Mouse (Mus musculus) heart, postnatal 25 days (tissue): ENCODE data around the gene Slc6a12. TPM values are rescaled to one million over a fixed set of nuclear protein-coding genes. Genes with fewer than 3 reads are reported as not detected.

ENCODE experiments used
- DNase-seq: peaks from one replicate; pipeline ENCODE4 v3.0.0; 2022; ENCODE audit warnings: low spot score
- intact Hi-C: fragments of 180-260 bp; cut with DNase I; formaldehyde crosslinking; loops from one replicate; pipeline ENCODE4 v1.15.1; 2025
- total RNA-seq, 2 experiments: library from RNA; stranded (reverse); gene quantifications; 2 replicates each; pipeline ENCODE4 v1.2.3; 2021

Gene Slc6a12
- total RNA-seq: under 1 TPM in 1 of 2 experiments, not detected in 1; 0.22 TPM

DNA sequence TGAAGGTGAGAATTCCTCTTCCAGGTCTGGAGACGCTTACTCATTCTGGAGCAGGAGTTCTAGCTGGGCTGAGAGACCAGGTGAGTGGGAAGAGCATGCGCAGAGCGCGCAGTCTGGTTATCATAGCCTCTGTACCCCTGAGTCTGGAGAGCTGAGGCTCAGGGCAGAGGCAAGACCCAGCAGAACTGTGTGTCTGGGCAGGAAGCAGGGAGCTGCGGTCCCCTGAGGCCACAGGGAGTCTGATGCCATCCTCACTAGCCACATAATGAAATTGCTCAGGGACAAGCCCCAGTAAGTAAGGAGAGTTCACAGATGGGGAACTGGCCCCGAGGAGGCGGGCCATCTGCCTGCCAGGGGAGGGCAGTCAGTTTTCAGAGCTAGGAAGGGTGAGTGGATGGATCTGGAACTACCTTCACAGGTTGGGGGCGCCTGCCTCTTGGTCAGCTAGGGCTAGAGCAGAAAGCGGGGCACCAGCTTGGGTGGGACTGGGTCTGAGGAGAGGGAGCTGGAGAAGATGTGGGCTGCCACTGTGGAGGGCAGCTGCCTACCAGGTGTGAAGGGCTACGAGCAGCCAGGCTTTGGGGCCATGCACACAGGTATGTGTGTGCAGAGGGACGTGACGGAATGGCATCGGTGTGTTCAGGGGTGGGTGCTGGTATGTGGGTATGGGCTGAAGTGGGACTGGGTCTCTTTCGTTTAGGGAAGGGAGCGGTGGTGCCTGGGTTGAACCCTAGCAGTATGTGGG lies at the start of gene Slc6a12:
Slc6a12 (plus strand) TSS at position 51 of the 745 bp plus-strand sequence.
- no peak for DNase-seq
- intact Hi-C loops: no loop called here

DNA sequence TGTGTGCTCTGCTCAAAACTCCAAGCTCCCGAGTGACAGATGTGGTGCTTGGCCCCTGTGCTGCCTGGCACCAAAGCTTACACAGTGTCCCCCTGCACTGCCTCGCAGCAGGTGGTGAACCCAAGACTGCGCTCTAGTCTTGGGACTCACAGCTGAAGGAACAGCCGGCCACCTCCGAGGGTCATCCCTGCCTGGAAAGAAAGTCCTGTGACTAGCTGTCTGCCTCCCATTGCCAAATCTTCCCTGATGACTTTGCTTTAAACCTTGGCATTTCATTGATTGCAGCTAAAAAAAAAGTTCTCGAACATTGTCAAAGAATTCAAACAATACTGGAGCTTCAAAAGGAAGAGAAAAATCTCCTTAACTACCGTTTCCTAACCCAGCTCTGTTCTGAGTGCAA lies 43.6 kb upstream of the Slc6a12 start:
- no peak for DNase-seq
- intact Hi-C loops: no loop called here

DNA sequence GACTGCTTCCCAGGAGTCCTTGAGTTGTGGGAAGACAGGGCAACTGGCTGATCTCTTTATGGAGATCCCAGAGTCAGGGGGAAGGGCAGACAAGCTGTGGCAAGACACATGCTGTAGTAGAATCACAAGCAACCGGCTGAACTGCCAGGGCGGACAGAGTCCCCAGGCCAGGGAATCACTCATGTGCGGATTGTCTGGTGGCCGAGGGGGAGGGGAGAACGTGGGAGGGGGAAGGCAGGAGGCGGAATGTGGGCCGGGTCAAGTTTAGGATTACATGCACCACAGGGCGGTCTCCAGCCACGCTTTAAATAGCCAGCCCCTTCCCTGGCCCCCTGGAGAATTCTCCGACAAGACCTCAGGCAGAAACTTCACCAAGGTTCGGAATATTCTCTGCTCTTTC lies 42.9 kb upstream of the Slc6a12 start, which contains the start of gene Slc6a13:
Slc6a13 (plus strand) TSS at position 274 of the 400 bp plus-strand sequence.
- DNase-seq: no peak
- intact Hi-C loops: no loop called here

DNA sequence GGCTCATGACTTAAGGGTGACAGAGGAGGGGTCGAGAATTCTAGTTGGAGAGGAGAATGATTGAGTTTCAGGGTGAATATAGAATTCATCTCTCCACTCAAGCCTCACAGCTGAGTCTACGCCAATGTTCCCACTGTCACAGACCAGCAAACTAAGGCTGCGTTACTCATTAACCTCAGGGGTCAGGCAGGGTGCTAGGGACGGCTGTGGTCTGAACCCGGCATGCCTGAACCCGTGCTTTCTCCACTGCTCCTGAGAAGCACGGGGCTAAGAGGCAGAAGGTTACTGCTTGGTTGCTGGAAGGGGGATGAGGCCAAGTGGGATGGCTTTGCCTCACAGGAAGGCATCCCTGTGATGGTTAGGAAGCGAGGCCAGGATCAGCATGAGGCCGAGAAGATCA lies 42.4 kb upstream of the Slc6a12 start:
- intact Hi-C loops: no loop called here
- no peak for DNase-seq

DNA sequence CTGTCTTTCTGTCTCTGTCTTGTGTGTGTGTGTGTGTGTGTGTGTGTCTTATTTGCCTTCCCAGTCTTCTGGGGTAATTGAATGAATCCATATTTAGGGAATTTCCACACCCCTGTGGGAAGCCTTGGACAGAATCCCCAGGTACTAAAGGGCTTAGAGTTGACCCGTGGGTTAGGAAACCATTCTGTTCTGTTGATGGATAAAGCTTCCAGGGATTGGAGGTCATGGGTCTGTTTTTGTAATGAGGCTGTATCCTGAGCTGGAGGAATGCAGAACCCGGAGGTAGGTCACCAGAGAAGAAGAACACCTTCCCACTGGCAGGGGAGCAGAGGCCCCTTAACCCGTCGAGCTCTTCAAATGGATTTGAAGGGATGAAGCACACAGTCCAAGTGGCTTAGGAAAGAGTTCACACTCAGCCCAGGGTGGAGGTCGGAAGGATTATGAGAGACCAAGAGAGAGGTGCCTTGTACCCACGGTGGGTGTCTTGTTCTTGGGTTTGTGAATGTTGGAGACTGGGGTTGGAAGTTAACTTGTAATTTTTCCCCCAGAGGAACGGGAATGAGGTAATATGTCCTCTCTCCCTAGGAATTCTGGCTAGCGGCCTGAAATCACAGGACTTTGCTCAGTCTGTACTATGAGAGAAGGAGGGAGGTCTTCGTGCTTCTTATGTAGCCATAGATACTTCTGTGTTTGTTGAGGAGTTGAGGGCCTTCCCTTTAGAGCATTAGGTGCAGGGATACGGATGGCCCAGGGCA lies 39.2 kb upstream of the Slc6a12 start:
- intact Hi-C loops: no loop called here
- DNase-seq: no peak

DNA sequence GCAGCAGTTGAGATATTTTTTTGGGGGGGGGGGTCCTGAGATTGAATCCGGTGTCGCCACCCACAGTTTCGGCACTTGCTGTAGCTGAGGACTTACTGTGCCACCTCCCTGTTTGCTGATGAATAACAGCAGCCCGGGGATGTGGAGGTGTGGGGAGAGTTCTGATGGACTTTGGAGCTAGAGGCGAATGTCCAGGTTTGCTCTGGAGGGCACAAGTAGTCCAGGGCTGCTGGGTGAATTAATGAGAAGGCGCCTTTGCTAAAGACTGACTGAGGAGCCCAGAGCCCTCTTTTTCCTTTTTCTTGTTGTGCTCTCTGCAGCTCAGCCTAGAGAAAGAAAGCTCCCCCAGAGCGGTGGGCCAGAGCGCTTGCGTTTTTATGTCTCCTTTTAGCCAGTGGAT lies 38.2 kb upstream of the Slc6a12 start:
- no peak for DNase-seq
- intact Hi-C loops: no loop called here

DNA sequence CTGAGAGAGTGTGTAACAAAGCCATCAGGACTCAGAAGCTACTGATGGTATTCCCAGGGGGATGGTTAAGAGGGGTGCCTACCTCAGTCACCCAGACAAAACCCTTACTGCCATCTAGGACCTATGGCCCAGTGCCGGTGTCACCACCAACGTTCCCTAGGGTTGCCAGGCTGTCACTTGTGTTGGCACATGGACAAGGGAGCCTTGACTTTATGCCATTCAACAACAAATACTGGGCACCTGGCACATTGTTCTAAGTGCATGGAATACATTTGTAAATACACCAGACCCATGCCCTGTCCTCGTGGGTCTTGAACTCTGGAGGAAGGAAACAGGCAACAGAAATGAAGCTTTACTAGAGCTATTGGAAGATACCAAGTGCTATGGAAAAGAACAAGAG lies 37.3 kb upstream of the Slc6a12 start:
- no peak for DNase-seq
- intact Hi-C loops: no loop called here

DNA sequence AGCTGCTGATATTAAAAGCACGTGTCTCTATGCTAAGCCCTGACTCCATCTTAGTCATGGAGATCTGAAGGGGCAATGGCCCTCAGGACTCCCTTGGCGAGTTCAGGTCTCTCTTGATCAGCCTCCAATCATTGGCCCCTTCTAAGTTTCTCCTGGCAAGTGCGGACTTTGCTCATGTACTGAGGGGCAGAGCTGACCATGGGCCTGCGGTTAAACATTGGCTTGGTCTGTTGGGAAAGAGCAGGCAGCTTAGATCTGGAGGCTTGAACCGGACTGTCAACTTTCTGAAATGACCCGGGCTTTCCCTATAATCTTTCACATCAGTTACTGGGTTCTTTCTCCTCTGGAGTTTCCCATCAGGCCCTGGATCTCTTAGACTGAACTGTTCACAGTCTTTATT lies 31.9 kb upstream of the Slc6a12 start:
- intact Hi-C loops: no loop called here

DNA sequence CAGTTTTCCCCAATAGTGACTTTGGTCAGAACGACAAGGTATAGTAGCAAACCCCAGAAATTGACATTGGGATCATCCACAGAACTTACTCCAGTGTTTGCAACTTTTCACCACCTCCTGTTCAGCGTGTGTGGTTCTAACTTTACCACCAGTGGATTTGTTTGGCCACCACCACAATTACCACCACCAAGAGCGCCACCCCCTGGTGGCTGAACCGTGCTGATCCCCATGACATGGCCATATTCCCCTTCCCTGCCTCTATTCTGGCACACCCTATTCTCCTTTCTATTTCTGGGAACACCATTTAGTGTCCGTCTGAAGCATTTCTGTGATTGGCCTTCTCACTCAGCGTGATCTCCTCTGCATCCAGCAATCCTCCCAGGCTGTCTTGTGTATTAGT lies 23.8 kb upstream of the Slc6a12 start:
- no peak for DNase-seq
- intact Hi-C loops: no loop called here

More for the DNA sequence above, 31.9 kb upstream of the Slc6a12 start:
- DNase-seq: no peak

DNA sequence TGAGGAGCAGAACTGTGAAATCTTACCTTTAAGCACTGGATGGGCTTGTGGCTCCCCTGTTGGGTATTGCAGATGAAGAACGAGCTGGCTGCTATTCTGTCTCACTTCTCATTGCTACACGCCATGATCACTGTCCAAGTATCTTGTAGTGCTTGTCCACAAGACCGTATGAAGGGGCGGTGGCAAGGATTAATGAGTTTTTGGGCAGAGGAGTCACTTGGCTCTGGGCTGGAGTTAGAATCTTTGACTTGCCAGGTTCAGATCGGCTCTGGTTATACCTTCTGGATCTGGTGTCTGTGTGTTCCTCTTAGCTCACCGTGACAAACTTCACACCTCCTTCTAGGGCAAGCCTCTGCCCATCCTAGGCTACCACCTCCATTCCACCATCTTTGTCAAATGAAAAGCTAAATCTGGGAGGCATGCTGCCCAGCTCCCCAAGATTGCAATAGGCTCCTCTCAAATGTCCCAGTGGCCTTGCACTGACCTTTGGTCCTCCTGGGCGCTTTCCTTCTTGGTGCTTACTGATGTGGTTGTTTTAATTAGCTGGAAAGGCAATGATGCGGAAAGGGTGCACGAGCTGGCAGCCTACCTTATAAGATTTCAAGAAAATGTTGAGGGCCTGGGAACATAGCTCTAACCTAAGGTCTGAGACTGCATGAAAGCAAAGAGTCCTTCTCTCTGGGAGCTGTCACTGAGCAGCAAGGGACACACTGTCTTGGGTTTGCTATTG lies 20.3 kb upstream of the Slc6a12 start:
- intact Hi-C loops: no loop called here
- DNase-seq: no peak

DNA sequence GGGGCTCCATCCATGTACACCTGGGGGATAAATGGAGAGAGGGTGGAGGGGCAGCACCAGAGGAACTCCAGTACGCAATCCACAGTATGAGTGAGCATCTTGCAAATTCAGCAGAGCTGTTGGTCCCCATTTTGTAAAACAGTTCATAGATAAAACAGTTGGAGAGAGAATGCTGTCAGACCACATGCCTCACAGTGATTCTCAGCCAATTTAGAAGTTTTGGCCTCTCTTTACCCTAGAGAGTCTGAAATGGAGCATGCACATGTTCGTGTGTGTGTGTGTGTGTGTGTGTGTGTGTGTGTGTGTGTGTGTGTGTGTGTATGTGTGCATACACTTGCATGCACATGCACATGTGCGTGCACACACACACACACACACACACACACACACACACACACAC lies 17.6 kb upstream of the Slc6a12 start:
- DNase-seq: no peak
- intact Hi-C loops: no loop called here

DNA sequence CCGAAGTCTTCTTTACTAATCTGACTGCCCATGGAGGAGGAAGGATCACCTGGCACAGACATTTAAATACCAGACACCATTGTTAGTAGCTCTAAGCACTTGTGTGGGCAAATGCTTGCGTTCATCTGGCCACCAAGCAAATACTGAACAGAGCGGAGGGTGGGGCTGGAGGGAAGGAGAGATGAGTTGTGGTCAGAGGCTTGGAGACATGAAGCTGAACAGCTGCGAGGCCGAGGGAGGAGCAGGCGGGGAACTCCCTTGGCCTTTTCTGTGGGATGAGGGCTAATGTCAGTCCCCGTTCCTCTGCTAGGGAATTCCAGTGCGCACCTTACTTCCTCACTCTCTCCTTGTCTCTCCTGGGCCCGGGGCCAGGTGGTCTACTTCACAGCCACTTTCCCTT lies 17.1 kb upstream of the Slc6a12 start:
- intact Hi-C loops: no loop called here
- DNase-seq: no peak

DNA sequence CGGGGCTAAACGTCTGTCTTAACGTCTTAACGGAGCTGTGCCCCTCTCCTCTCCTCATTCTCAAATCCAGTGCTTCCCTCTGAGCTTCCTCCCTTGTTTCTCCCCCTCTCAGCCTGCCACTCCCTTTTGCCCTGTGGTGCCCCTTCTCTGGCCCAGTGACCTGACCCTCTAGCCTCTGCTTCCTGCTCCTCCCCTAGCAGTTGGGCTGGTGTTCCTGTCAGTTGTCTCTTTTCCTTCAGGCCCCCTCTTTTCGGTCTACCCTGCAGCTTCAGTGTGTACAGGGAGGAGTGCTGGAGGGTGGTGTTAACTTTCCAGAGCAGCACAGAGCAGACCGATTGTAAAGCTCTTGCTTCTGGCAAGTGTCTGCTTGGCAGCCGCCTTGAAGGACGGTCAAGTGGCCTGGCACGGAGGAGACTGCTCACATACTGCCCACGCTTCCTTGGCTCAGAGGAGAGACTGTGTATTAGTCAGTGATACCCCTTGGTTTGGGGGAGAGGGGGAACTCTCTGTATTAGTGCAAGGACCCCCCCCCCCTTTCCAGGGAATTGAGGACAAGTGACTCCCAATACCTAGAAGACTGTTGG lies 16.3 kb upstream of the Slc6a12 start:
- DNase-seq: no peak
- intact Hi-C loops: no loop called here

DNA sequence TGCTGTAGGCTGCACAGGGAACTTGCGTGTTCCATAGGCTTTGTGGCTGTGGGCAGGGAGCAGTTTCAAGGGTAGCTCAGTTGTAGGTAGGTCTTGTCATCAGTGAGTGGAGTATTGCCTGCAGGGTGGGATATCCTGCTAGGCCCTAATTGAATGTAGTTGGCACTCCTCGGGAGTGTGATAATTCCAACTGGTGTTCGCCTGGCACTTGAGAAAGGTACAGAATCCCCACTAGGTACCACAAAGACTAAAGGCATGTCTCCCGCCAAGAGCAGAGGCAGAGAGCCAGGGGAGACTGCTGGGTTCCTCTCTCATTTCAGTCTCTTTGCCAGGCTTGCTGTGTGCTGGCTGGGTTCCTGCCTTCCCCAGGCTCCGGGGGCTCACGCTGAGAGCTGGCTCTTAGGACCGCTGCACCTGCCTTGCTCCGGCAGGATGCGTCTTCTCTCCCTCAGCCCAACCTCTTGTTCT lies 14.4 kb upstream of the Slc6a12 start:
- intact Hi-C loops: no loop called here
- DNase-seq: no peak

DNA sequence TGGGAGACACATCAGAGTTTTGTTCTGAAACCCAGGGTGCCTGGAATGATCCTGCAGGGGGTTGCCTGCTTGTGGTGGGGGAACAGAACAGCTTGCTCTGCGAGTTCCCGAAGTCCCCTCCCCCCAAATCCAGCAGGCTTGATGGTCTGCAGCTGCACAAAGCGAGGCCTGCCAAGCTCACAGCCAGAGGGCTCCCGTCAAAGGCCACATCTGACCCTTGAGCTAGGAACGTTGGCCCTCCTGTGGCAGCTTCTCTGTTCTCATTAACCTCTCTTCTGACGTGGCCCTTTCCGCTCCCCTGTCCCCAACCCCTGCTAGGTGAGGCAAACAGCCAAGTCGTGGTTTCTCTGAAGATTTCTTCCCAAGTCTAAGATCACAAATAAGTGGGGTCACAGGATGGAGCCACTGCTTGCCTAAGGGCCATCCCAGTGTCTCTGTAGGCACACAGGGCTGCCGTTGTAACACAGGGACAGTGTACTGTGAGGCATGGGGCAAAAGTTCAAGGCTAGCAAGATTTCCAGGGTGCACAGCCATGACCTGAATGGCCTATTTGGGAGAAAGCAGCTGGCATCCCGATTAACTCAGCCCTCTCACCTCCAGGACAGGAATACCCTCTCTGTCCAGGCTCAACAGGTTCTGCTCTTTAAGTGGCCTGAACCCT lies 12.9 kb upstream of the Slc6a12 start:
- intact Hi-C loops: no loop called here
- no peak for DNase-seq

DNA sequence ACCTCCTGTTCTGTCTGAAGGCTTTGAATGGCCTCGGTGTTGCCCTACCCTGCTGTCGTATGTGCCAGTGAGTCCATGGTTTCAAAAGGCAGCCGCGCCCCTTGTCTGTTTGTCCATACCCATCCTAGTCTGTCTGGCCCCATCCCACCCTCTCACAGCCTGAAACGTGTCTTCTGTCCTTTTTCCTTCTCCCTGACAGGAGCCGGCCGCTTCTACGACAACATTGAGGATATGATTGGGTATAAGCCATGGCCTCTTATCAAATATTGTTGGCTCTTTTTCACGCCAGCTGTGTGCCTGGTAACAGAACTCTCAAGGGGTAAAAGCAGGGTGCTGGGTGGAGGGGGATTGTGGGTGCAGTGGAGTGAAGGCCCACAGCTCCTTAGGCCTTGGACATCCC lies 7.0 kb upstream of the Slc6a12 start:
- intact Hi-C loops: loop anchor here (5.0 kb wide), 1 partner anchor 64 kb away; no protein-coding TSS in a partner anchor
- DNase-seq: no peak

DNA sequence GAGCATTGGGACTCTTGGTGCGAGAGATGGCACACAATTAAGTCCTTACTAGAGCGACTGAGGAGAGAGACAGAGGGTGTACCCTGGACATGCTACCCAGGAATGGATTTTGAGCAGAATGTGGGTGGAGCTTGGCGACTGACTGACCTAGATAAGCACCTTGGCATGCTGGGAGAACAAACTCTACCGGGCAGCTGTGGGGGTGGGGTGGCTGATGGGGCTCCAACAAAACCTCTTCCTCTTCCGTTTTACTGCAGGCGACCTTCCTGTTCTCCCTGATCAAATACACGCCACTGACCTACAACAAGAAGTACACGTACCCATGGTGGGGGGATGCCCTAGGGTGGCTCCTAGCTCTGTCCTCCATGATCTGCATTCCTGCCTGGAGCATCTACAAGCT lies 6.3 kb upstream of the Slc6a12 start:
- intact Hi-C loops: loop anchor here (5.0 kb wide), 1 partner anchor 64 kb away; no protein-coding TSS in a partner anchor
- DNase-seq: no peak

DNA sequence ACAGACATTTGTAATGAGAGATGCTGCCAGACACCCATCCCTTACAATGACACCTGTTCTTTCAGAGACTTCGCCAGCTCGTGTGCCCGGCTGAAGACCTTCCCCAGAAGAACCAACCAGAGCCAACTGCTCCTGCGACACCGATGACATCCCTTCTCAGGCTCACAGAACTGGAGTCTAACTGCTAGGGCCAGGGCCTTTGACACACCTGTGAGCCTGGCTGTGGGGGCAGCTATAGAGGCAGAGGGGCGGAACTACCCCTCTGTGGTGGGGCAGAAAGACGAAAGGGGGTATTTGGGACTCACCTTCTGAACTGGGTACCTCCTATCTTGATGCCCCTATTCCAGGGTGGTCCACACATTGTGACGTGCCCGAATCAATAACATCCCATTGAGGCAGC lies 5.6 kb upstream of the Slc6a12 start:
- no peak for DNase-seq
- intact Hi-C loops: loop anchor here (1.0 to 5.0 kb wide), 2 partner anchors 65 to 196 kb away; no protein-coding TSS in a partner anchor

DNA sequence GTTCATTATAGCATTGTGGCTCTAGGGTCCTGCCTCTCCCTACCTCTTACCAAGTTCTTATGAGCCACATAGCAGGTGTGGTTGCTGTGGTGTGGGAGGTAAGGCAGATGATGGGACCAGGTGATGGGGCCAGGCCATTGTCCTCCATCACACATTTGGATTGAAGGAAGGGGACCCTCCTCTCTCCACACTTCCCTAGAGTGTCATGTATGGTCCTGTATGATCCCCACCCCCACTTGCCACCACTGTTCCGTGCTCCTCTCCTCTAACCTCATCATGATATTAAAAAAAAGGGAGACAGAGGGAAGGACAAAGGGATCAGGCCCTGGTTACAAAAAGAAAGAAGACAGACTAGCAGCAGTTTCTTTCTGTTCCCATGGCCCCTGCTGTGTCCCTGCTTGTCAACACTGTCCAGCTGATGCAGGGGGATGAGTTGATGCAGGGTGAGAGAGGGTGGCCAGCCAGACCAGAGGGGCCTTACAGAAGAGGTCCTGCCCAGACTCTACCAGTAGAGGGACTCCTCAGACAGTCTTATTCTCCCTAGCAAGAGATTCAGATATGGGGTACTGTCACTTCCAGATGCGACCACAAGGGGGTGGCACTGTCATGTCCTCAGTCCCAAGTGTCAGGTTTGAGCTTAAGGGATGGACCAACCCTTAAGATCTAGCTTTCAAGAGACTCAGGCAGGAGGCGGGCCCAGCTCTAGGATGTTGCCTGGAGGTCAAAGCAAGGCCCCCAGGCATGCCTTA lies 4.9 kb upstream of the Slc6a12 start:
- intact Hi-C loops: loop anchor here (1.0 to 5.0 kb wide), 3 partner anchors 29 to 195 kb away; no protein-coding TSS in a partner anchor

More for the DNA sequence above, 4.9 kb upstream of the Slc6a12 start:
- peak; percentile 35 for DNase-seq
